Mouse (Mus musculus): Measurements from ENCODE around the gene Lrrc58. TPM values are rescaled to one million over a fixed set of nuclear protein-coding genes. Genes with fewer than 3 reads are reported as not detected.

Lrrc58 gene
- polyA plus RNA-seq, 1 experiment from 2014 or later = 48.2 TPM

GRCm38 (mm10) chr16:37901318-37901717 is 33.1 kb downstream of the Lrrc58 start:
- 62% methylated on average over 11 of the region's 11 CpGs for WGBS
- no peak overlapping the region for H3K4me2 ChIP-seq
- no peaks in the 10 kb centered on the region for H3K36me3 ChIP-seq
- no peak overlapping the region for H3K27ac ChIP-seq (replicated peaks)
- H3K27me3 ChIP-seq = no peaks in the 10 kb centered on the region
- no peaks in the 10 kb centered on the region for H3K9me3 ChIP-seq
- ATAC-seq (ENCODE audit: low FRiP score, low read depth) = no peak
- no peaks in the 10 kb centered on the region for H3K4me1 ChIP-seq (replicated peaks)
- no peak overlapping the region for H3K4me3 ChIP-seq
- no peak overlapping the region for H3K9ac ChIP-seq

- Histone ChIP-seq H3K4me1 (replicated peaks) (no peaks in the 10 kb centered on the region), H3K27ac (replicated peaks) (no peak overlapping the region), H3K27me3 (no peaks in the 10 kb centered on the region), H3K4me2 (no peak overlapping the region), H3K4me3 (no peak overlapping the region), H3K9ac (no peak overlapping the region), H3K36me3 (no peaks in the 10 kb centered on the region), H3K9me3 (no peaks in the 10 kb centered on the region)
- WGBS = 85% methylated on average over 3 of the region's 3 CpGs
- no peak for ATAC-seq (ENCODE audit: low FRiP score, low read depth)
These were observed 38.3 kb downstream of the Lrrc58 start for GRCm38 (mm10) chr16:37906456-37906855.

- Histone ChIP-seq H3K4me3 (no peak overlapping the region), H3K9ac (no peak overlapping the region), H3K27me3 (no peaks in the 10 kb centered on the region), H3K36me3 (no peaks in the 10 kb centered on the region), H3K4me2 (no peak overlapping the region), H3K4me1 (replicated peaks) (peaks cover 4% of the 10 kb centered on the region; the same call in 1 of the 2 replicates), H3K9me3 (no peaks in the 10 kb centered on the region), H3K27ac (replicated peaks) (no peak overlapping the region)
- ATAC-seq (ENCODE audit: low FRiP score, low read depth) = no peak
- 86% methylated on average over 1 of the region's 1 CpGs for WGBS
These were observed 42.9 kb downstream of the Lrrc58 start for GRCm38 (mm10) chr16:37911086-37911485.

GRCm38 (mm10) chr16:37916138-37916817 is 48.1 kb downstream of the Lrrc58 start, which contains the start of gene Gpr156:
Gene Gpr156 (plus strand): TSS chr16:37916496.
- H3K9ac ChIP-seq = peak within 1 kb of the TSS; percentile 73
- peak within 1 kb of the TSS; percentile 98 for H3K4me2 ChIP-seq
- H3K9me3 ChIP-seq = no peaks in the 10 kb centered on the region
- peak; percentile 90; the same call in 1 of the 2 replicates for ATAC-seq (ENCODE audit: low FRiP score, low read depth)
- H3K27ac ChIP-seq (replicated peaks) = no peak within 1 kb of the TSS
- H3K27me3 ChIP-seq = no peaks in the 10 kb centered on the region
- H3K4me3 ChIP-seq = peak within 1 kb of the TSS; percentile 72
- H3K36me3 ChIP-seq = no peaks in the 10 kb centered on the region
- peaks cover 16% of the 10 kb centered on the region for H3K4me1 ChIP-seq (replicated peaks)
- WGBS = 2% methylated on average over 48 of the region's 53 CpGs

GRCm38 (mm10) chr16:37916818-37917201 is 48.6 kb downstream of the Lrrc58 start:
- no peaks in the 10 kb centered on the region for H3K27me3 ChIP-seq
- H3K4me1 ChIP-seq (replicated peaks) = peaks cover 16% of the 10 kb centered on the region
- H3K27ac ChIP-seq (replicated peaks) = no peak overlapping the region
- H3K4me3 ChIP-seq = peak overlapping the region; percentile 72
- ATAC-seq (ENCODE audit: low FRiP score, low read depth) = 0 out of 2 replicates have a peak, but pooled peaks have one; percentile 2
- WGBS = 20% methylated on average over 7 of the region's 7 CpGs
- peak overlapping the region; percentile 73; the same call in 1 of the 2 replicates for H3K9ac ChIP-seq
- H3K9me3 ChIP-seq = no peaks in the 10 kb centered on the region
- H3K4me2 ChIP-seq = peak overlapping the region; percentile 98
- H3K36me3 ChIP-seq = no peaks in the 10 kb centered on the region

- 82% methylated on average over 6 of the region's 6 CpGs for WGBS
These were observed 50.8 kb downstream of the Lrrc58 start for GRCm38 (mm10) chr16:37919000-37919399.

GRCm38 (mm10) chr16:37920842-37921409 is 52.7 kb downstream of the Lrrc58 start:
- peaks cover 17% of the 10 kb centered on the region for H3K4me1 ChIP-seq (replicated peaks)
- H3K4me3 ChIP-seq = no peak overlapping the region
- no peaks in the 10 kb centered on the region for H3K27me3 ChIP-seq
- H3K27ac ChIP-seq (replicated peaks) = peak overlapping the region; percentile 38; the same call in 1 of the 2 replicates
- 42% methylated on average over 8 of the region's 8 CpGs for WGBS
- H3K9ac ChIP-seq = no peak overlapping the region
- H3K9me3 ChIP-seq = no peaks in the 10 kb centered on the region
- ATAC-seq (ENCODE audit: low FRiP score, low read depth) = no peak
- H3K4me2 ChIP-seq = no peak overlapping the region
- H3K36me3 ChIP-seq = no peaks in the 10 kb centered on the region

More at GRCm38 (mm10) chr16:37919000-37919399, 50.8 kb downstream of the Lrrc58 start:
- no peak overlapping the region for H3K27ac ChIP-seq (replicated peaks)
- peaks cover 16% of the 10 kb centered on the region for H3K4me1 ChIP-seq (replicated peaks)
- H3K9ac ChIP-seq = no peak overlapping the region
- no peaks in the 10 kb centered on the region for H3K9me3 ChIP-seq
- no peak for ATAC-seq (ENCODE audit: low FRiP score, low read depth)
- H3K4me3 ChIP-seq = no peak overlapping the region
- no peaks in the 10 kb centered on the region for H3K27me3 ChIP-seq
- no peaks in the 10 kb centered on the region for H3K36me3 ChIP-seq
- no peak overlapping the region for H3K4me2 ChIP-seq

GRCm38 (mm10) chr16:37926087-37926486 is 57.9 kb downstream of the Lrrc58 start:
- no peak overlapping the region for H3K4me3 ChIP-seq
- peak overlapping the region; percentile 2 for H3K4me2 ChIP-seq
- H3K9me3 ChIP-seq = no peaks in the 10 kb centered on the region
- peak; percentile 74; the same call in 1 of the 2 replicates for ATAC-seq (ENCODE audit: low FRiP score, low read depth)
- 12% methylated on average over 7 of the region's 7 CpGs for WGBS
- H3K27ac ChIP-seq (replicated peaks) = peak overlapping the region; percentile 60
- H3K36me3 ChIP-seq = no peaks in the 10 kb centered on the region
- peaks cover 28% of the 10 kb centered on the region for H3K4me1 ChIP-seq (replicated peaks)
- no peaks in the 10 kb centered on the region for H3K27me3 ChIP-seq
- no peak overlapping the region for H3K9ac ChIP-seq

- Histone ChIP-seq H3K9ac (no peak overlapping the region), H3K4me1 (replicated peaks) (peaks cover 28% of the 10 kb centered on the region), H3K27me3 (no peaks in the 10 kb centered on the region), H3K36me3 (no peaks in the 10 kb centered on the region), H3K9me3 (no peaks in the 10 kb centered on the region), H3K4me2 (no peak overlapping the region), H3K4me3 (no peak overlapping the region), H3K27ac (replicated peaks) (peak overlapping the region; percentile 10; the same call in 1 of the 2 replicates)
- WGBS = 10% methylated on average over 4 of the region's 4 CpGs
- ATAC-seq (ENCODE audit: low FRiP score, low read depth) = no peak
These were observed 58.9 kb downstream of the Lrrc58 start for GRCm38 (mm10) chr16:37927117-37927516.

GRCm38 (mm10) chr16:37929006-37929405 is 60.8 kb downstream of the Lrrc58 start:
- no peak overlapping the region for H3K4me3 ChIP-seq
- no peaks in the 10 kb centered on the region for H3K27me3 ChIP-seq
- no peak overlapping the region for H3K4me2 ChIP-seq
- H3K36me3 ChIP-seq = no peaks in the 10 kb centered on the region
- H3K9ac ChIP-seq = no peak overlapping the region
- no peak for ATAC-seq (ENCODE audit: low FRiP score, low read depth)
- peaks cover 28% of the 10 kb centered on the region for H3K4me1 ChIP-seq (replicated peaks)
- no peaks in the 10 kb centered on the region for H3K9me3 ChIP-seq
- no peak overlapping the region for H3K27ac ChIP-seq (replicated peaks)
- 57% methylated on average over 2 of the region's 2 CpGs for WGBS

GRCm38 (mm10) chr16:37929626-37930025 is 61.4 kb downstream of the Lrrc58 start:
- no peaks in the 10 kb centered on the region for H3K27me3 ChIP-seq
- no peak for ATAC-seq (ENCODE audit: low FRiP score, low read depth)
- no peak overlapping the region for H3K4me2 ChIP-seq
- no peak overlapping the region for H3K4me3 ChIP-seq
- no peaks in the 10 kb centered on the region for H3K9me3 ChIP-seq
- WGBS = 94% methylated on average over 2 of the region's 2 CpGs
- no peak overlapping the region for H3K27ac ChIP-seq (replicated peaks)
- H3K4me1 ChIP-seq (replicated peaks) = peaks cover 28% of the 10 kb centered on the region
- no peak overlapping the region for H3K9ac ChIP-seq
- H3K36me3 ChIP-seq = no peaks in the 10 kb centered on the region

- Histone ChIP-seq H3K4me3 (no peak overlapping the region), H3K4me2 (no peak overlapping the region), H3K9ac (no peak overlapping the region), H3K4me1 (replicated peaks) (peaks cover 24% of the 10 kb centered on the region), H3K27me3 (no peaks in the 10 kb centered on the region), H3K27ac (replicated peaks) (no peak overlapping the region), H3K36me3 (no peaks in the 10 kb centered on the region), H3K9me3 (no peaks in the 10 kb centered on the region)
- WGBS = 87% methylated on average over 2 of the region's 2 CpGs
- no peak for ATAC-seq (ENCODE audit: low FRiP score, low read depth)
These were observed 66.7 kb downstream of the Lrrc58 start for GRCm38 (mm10) chr16:37934932-37935331.
